Mouse (Mus musculus): Measurements from ENCODE around the gene Esrrg.

The Esrrg gene

GRCm38 (mm10) chr1:187830937-187831336, 222.3 kb downstream of the Esrrg start:
- no peak for DNase-seq (ENCODE audit: low spot score in 2 of 2)

DNA sequence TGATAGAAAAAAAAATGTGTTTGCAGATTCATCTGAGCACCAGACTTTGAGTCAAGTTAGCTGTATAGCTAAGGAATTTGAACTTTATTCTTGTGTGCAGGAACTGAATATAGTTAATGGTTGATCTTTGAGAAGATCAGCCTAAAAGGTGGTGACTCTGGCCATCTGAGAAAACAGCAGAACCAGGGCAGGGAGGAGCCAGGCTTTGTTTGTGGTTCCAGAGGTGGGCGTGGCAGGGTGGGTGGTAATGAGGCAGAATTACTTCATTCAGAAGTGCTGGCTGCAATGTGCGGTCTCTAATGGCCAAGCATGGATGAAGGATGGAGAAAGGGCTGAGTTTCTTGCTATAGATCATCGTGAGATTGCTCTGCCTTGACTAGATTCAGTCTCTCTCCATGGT, 224.3 kb downstream of the Esrrg start:
- no peak for DNase-seq (ENCODE audit: low spot score in 2 of 2)

- DNase-seq (ENCODE audit: low spot score in 2 of 2) = no peak
Measured at GRCm38 (mm10) chr1:187834576-187834975, 226.0 kb downstream of the Esrrg start.

DNA sequence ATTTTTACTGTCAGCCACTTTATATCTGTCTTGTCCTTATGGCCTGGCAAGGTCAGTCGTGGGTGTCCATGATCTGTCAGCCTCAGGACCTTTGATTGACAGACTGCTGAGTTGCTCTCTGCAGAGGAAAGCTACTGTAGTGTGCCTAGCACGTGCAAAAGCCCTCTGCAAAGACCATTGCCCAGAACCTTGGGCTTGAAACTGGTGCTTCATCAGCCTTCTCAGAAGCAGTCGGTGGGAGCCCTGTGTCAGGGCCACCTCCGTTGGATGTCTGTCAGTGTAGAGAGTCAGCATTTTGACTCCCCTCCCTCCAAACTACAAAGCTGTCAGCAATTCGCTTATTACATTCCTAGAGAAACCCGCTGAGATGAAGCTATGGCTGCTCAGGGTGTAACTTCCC, 227.8 kb downstream of the Esrrg start:
- no peak for DNase-seq (ENCODE audit: low spot score in 2 of 2)

DNA sequence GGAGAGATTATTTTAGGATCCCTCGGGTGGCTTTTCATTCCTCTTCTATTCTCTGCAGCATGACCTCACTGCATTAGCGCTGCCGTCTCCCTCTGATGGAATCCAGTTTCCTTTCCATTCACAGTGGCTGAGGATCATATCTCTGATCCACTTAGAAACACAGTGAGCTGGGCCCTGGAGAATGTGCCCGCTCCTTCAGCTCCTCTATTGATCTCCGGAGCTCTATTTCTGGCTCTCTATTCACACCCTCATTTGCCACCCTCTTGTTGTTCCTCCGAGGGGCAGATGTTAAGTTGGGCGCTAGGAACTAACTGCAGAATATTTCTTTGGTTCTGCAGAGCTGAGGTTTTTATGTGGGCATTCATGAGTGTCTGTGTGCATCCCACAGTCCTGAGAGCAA, 228.3 kb downstream of the Esrrg start:
- DNase-seq (ENCODE audit: low spot score in 2 of 2) = no peak

GRCm38 (mm10) chr1:187841629-187842028, 233.0 kb downstream of the Esrrg start:
- no peak for DNase-seq (ENCODE audit: low spot score in 2 of 2)

GRCm38 (mm10) chr1:187842702-187843101, 234.1 kb downstream of the Esrrg start:
- no peak for DNase-seq (ENCODE audit: low spot score in 2 of 2)

DNA sequence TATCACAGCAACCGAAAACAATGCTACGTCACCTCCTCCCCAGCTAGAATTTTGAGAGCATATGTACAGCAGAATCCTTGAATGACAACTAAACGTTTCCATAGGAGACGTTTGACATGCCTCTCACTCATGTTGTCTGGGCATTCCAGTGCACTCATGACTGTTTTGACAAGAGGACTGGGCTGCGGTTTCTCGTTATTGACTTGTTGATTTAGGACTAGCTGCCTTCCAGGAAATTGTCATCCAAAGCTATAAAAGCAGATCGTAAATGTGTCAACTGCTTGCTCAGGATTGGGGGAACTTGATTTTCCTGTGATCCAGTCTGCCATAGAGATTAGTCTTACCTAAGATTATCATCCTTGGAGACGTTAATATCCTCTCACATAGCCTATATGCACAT, 245.6 kb downstream of the Esrrg start:
- no peak for DNase-seq (ENCODE audit: low spot score in 2 of 2)

DNA sequence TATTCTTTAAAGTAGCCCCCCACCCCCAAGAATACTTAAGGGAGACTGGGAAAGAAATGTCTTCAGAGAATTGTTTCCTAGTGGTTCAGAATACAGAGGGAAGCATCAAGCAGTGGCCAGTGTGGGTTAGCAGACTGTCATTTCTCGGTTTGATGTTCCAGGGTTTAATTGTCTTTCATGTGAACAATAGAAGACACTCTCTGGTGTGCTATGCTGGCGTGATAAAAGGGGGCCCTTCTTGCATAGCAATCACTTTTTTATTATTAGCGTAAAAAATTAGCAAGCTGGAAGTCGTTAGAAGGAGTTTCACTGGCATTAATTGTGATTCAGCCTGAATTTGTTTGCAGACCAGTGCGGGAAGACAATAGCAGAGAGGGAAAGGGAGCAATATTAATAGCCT, 253.7 kb downstream of the Esrrg start:
- DNase-seq (ENCODE audit: low spot score in 2 of 2) = no peak

- DNase-seq (ENCODE audit: low spot score in 2 of 2) = no peak
Measured at GRCm38 (mm10) chr1:187868427-187868826, 259.8 kb downstream of the Esrrg start.

DNA sequence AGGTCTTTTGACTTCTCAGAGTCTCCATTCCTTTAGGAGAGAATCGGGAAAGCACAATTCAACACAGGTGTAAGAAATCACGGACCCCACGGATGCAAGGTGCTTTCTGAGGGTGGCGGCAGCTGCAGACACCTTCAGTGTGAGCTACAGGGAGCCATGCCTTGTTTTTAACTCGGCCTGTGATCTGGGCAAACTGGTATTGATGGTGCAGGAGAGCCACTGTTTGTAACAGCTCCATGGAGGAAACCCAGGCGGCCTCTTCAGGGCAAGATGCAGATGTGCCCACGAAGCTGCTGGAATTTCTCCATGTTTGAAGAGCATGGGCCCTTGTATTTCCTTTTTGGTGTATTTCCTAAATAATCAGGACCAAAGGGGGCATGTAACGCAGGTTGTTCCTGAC, 263.6 kb downstream of the Esrrg start:
- no peak for DNase-seq (ENCODE audit: low spot score in 2 of 2)

GRCm38 (mm10) chr1:187872744-187873143, 264.2 kb downstream of the Esrrg start:
- no peak for DNase-seq (ENCODE audit: low spot score in 2 of 2)

DNA sequence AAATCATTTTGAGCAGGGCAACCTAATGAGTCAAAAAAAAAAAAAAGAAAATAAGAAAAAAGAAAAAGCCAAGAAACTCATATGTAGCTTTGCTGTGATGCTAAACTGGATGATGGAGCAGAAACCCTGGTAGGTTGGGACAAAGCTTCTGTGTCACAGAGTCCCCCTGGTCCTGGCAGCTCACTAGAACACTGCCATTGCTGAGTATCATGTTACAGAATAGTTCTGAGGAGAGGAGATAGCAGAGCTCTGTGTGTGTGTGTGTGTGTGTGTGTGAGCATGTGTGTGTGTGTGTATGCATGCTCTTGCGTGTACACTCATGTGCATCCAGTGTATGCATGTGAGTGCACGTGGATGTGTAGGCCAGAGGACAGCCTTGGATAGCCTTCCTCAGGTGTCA, 265.2 kb downstream of the Esrrg start:
- DNase-seq (ENCODE audit: low spot score in 2 of 2) = no peak

DNA sequence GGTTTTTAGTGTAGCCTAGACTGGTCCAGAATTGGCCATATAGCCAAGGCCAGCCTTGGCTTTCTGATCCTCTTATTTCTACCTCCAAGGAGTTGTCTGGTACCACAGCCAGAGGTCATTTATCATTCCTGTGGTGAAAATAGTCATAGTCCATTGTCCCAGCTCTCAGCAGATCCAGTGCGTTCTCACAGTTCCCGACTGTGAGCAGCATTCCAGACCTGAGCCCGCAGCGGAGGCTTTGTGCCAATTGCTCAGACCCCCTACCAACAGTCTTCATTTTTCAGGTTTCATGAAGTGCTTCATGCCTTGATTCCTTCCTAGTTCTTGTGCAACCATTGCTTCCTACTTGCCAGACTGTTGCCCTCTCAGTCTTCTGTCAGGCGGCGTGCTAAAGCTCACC, 278.7 kb downstream of the Esrrg start:
- no peak for DNase-seq (ENCODE audit: low spot score in 2 of 2)

- DNase-seq (ENCODE audit: low spot score in 2 of 2) = no peak
Measured at GRCm38 (mm10) chr1:187888142-187888541, 279.6 kb downstream of the Esrrg start.

GRCm38 (mm10) chr1:187889096-187889495, 280.5 kb downstream of the Esrrg start:
- DNase-seq (ENCODE audit: low spot score in 2 of 2) = no peak

DNA sequence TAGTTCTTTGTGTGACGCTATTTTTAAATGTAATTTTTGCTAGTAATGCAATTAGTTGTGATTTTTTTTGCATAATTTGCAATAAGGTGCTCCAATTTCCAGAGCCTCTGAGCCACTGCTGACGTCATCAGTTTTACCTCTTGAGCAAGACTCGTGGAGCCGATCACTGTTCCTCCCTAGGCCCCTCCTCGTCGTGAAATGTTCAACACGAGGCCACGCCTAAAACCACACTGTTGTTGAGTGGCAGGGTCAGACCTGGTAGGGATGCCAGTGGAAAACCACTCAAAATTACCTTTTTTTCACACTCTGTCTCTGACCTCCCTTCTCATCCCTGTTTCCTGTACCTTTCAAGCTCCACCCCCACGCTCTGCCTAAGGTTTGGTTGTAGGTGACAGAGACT, 282.7 kb downstream of the Esrrg start:
- no peak for DNase-seq (ENCODE audit: low spot score in 2 of 2)

GRCm38 (mm10) chr1:187895459-187895858, 286.9 kb downstream of the Esrrg start:
- no peak for DNase-seq (ENCODE audit: low spot score in 2 of 2)

DNA sequence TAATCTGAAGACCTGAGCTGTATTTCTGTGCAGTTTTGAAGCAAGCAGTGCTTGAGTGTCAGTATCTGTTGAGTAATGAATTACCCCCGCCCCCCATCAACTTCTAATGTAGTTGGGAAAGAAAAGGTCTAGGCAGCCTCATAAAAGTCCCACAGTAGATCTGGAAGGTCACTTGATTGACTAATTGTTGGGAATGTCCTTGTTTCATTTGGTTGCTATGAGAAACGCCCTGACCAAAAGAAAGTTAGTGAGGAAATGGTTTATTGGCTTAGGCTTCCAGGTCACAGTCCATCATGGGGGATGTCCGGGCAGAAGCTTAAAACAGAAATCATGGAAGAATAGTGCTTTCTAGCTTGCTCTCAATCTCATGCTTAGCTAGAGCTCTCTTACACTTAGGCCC, 287.7 kb downstream of the Esrrg start:
- DNase-seq (ENCODE audit: low spot score in 2 of 2) = no peak

DNA sequence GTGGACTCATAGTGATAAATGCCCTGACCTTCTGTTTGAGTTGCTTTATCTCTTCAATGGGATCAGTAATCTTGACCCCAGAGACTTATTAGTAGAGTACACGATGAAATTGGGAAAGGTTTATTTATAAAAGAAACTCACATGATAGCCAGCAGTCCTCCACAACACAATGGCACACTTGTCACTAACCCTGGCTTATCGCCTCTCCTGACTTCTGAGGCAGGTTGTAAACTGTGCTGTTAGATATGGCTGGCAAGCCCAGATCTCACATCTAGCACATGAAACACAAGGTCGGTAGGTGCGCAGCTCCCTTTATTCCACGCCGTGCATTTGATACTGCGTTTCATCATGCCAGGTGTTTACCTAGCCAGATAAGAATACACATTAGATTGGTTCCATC, 288.3 kb downstream of the Esrrg start:
- no peak for DNase-seq (ENCODE audit: low spot score in 2 of 2)

GRCm38 (mm10) chr1:187899541-187899940, 290.9 kb downstream of the Esrrg start:
- DNase-seq (ENCODE audit: low spot score in 2 of 2) = no peak

DNA sequence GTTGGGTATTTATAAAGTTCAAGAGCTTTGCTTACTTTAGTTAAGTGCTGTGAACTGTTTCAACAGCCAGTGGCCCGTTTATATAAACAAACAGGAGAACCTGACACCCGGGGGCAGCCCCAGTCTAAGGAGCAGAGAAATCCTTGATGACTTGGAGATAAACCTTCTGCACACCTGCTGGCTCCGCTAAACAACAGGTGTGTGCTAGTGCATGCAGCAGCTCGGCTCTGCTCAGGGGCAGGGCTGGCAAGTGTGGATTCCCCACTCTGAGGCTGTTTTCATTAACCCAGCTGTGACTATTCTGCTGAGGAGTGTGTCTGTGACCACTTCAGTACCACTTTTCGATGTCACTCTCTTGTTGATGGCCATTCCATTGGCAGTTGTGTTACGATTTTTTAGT, 292.2 kb downstream of the Esrrg start:
- no peak for DNase-seq (ENCODE audit: low spot score in 2 of 2)

DNA sequence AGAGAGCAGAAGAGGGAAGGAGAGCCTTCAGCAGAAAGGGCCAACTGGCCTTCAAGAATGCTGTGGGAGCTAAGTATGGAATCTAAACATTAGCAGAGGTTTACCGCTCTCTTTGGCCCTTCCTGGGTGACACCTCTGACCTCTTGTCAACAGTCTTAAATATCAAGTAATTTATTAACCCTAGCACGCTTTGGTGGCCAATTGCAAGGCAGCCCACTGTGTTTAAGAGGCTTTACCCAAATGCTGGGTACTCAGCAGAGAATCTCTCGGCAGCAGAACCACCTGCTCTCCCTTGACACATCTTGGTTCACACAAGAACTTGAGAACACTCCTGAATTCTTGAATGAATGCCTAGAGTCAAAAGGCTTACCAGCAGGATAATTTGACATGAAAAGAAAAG, 293.6 kb downstream of the Esrrg start:
- DNase-seq (ENCODE audit: low spot score in 2 of 2) = no peak

- DNase-seq (ENCODE audit: low spot score in 2 of 2) = no peak
Measured at GRCm38 (mm10) chr1:187904731-187905130, 296.1 kb downstream of the Esrrg start.

DNA sequence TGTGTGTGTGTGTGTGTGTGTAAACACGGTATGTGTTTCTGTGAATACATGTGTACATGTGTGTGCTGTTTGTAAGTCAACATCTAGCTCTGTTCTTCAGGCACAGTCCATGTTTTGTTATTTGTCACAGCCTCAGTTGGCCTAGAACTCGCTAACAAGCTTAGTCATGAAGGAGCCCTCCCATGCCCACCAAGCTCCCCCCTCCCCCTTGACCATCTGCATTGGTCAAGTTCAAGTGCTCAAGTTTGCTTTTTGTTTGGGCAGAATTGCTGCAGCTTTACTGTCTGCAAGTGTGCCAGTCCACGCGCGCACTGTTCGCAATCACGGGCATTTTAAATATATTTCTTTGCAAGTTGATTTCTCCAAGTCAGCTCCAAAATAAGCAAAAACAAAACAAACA, 298.8 kb downstream of the Esrrg start:
- DNase-seq (ENCODE audit: low spot score in 2 of 2) = no peak
